In the genomic region with DNA sequence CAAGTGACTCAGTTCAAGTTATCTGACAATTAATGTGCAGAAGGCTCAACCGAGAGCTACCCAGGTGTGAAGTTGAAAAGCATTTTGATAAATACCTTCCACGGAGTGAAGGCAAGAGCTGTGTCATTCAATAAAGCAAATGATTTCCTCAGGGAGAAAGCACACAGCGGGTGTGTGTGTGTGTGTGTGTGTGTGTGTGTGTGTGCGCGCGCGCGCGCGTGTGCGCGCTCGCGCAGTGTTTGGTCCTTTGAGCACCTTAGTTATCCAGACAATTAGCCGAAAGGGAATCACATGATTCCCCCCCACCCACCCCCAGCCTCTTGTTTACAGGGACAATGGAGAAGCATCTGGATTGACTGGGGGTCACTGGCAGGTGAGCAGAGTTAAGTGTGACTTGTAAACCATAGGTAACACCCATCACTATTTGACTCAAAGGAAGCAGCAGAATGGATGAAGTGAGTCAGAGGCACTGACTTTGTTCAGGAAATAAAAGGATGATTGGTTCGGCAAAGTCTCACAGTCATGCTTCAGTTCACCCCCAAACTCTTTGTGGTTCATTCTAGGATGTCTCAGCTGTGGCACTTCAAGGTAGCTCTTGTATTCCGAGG, we compare ENCODE assay signal across 19 mouse cellular contexts. TPM values are rescaled to one million over a fixed set of nuclear protein-coding genes. Genes with fewer than 3 reads are reported as not detected.
DNase-seq lines count a peak whose midpoint lies in the region; ATAC-seq and TF ChIP-seq lines count a peak whose summit lies in the region.
"Had no signal": no experiment of that assay in that cellular context is flagged by ENCODE, and none has a peak within 500 bp of the region (broad histone marks: within the 10 kb centered on the region; RNA-seq: fewer than 3 reads in every experiment).

No protein-coding gene starts in this region.

- ATAC-seq in hindbrain, embryonic 14.5 days (ENCODE audit: low FRiP score), result peak; percentile 71; the same call in 1 of the 2 replicates
- peak; percentile 89 for ATAC-seq in neural tube, embryonic 13.5 days (ENCODE audit: low read depth)
- ATAC-seq: intestine, embryonic 16.5 days had no signal

- no peak overlapping the region for H3K4me3 ChIP-seq in ES-E14 (ENCODE audit: insufficient read depth in 1 of 2, low read depth in 1 of 2, low read length in 2 of 2, poor library complexity in 1 of 2, severe bottlenecking in 1 of 2)
- peak overlapping the region; percentile 11; the same call in 1 of the 2 replicates for H3K4me3 ChIP-seq in hindbrain, embryonic 14.5 days (replicated peaks; ENCODE audit: low read length)
- H3K4me3 ChIP-seq in neural tube, embryonic 13.5 days, result peak overlapping the region; percentile 9
- no peak overlapping the region for H3K4me3 ChIP-seq in gastrocnemius, adult 2 months
- H3K4me3 ChIP-seq: limb, embryonic 13.5 days; liver, embryonic 15.5 days had no signal

- peaks cover 10 to 20% of the 10 kb centered on the region in 2 experiments for H3K4me1 ChIP-seq in ES-E14 (ENCODE audit: control insufficient read depth in 2 of 2, insufficient read depth in 2 of 2, low read length in 2 of 2, poor library complexity in 1 of 2)
- H3K4me1 ChIP-seq in hindbrain, embryonic 14.5 days (replicated peaks; ENCODE audit: control insufficient read depth, insufficient read depth, low read length), result no peaks in the 10 kb centered on the region
- peaks cover 7% of the 10 kb centered on the region; the same call in 1 of the 2 replicates for H3K4me1 ChIP-seq in neural tube, embryonic 13.5 days (replicated peaks)
- H3K4me1 ChIP-seq: limb, embryonic 13.5 days; liver, embryonic 15.5 days had no signal

- H3K36me3 ChIP-seq in ES-E14 (ENCODE audit: control insufficient read depth, insufficient read depth, low read length, poor library complexity, severe bottlenecking), result peaks cover 2% of the 10 kb centered on the region; the same call in 1 of the 2 replicates
- no peaks in the 10 kb centered on the region for H3K36me3 ChIP-seq in hindbrain, embryonic 14.5 days (replicated peaks; ENCODE audit: control insufficient read depth, insufficient read depth)
- no peaks in the 10 kb centered on the region for H3K36me3 ChIP-seq in neural tube, embryonic 13.5 days
- H3K36me3 ChIP-seq: limb, embryonic 13.5 days; liver, embryonic 15.5 days had no signal

- peak overlapping the region; percentile 45; the same call in 1 of the 2 replicates for H3K27ac ChIP-seq in ES-E14 (ENCODE audit: insufficient read depth, low read depth, low read length, poor library complexity, severe bottlenecking)
- peak overlapping the region; percentile 33 for H3K27ac ChIP-seq in hindbrain, embryonic 14.5 days
- H3K27ac ChIP-seq in neural tube, embryonic 13.5 days (replicated peaks), result peak overlapping the region; percentile 79
- no peak overlapping the region for H3K27ac ChIP-seq in gastrocnemius, adult 2 months
- H3K27ac ChIP-seq: limb, embryonic 13.5 days; liver, embryonic 15.5 days had no signal

- 66% methylated on average over 17 of the region's 17 CpGs for WGBS in hindbrain, embryonic 14.5 days
- WGBS in neural tube, embryonic 13.5 days, result 61% methylated on average over 17 of the region's 17 CpGs

- no peak for TF ChIP-seq CTCF in gastrocnemius, adult 2 months (IDR thresholded peaks at IDR 0.05)

- H3K9ac ChIP-seq in ES-E14 (ENCODE audit: insufficient read depth, low read depth, low read length, poor library complexity, severe bottlenecking), result no peak overlapping the region
- no peak overlapping the region for H3K9ac ChIP-seq in hindbrain, embryonic 14.5 days
- H3K9ac ChIP-seq in neural tube, embryonic 13.5 days, result 0 out of 2 replicates have a peak overlapping the region, but pooled peaks have one; percentile 3
- H3K9ac ChIP-seq: limb, embryonic 13.5 days; liver, embryonic 15.5 days had no signal

- peaks cover 22% of the 10 kb centered on the region for H3K9me3 ChIP-seq in ES-E14 (ENCODE audit: control insufficient read depth, insufficient read depth, low read depth, low read length)
- H3K9me3 ChIP-seq in hindbrain, embryonic 14.5 days (ENCODE audit: control insufficient read depth, low read length), result no peaks in the 10 kb centered on the region
- H3K9me3 ChIP-seq in neural tube, embryonic 13.5 days, result no peaks in the 10 kb centered on the region
- H3K9me3 ChIP-seq: limb, embryonic 13.5 days; liver, embryonic 15.5 days had no signal

- no peaks in the 10 kb centered on the region for H3K27me3 ChIP-seq in hindbrain, embryonic 14.5 days (ENCODE audit: control insufficient read depth, insufficient read depth, low read length)
- no peaks in the 10 kb centered on the region for H3K27me3 ChIP-seq in neural tube, embryonic 13.5 days
- H3K27me3 ChIP-seq: limb, embryonic 13.5 days; liver, embryonic 15.5 days had no signal

- intact Hi-C loops in heart, postnatal 14 days (cut with DNase I), result no loop called here
- intact Hi-C loops in gastrocnemius, adult 2 months (cut with DNase I), result no loop called here

- peak overlapping the region; percentile 40 for H3K4me2 ChIP-seq in hindbrain, embryonic 14.5 days (replicated peaks)
- peak overlapping the region; percentile 41 for H3K4me2 ChIP-seq in neural tube, embryonic 13.5 days
- H3K4me2 ChIP-seq: limb, embryonic 13.5 days; liver, embryonic 15.5 days had no signal

- in situ Hi-C loops in ES-E14 (cut with MboI; ENCODE audit: low sequenced_read_pairs in 2 of 2, unreplicated experiment in 2 of 2), result no loop called here

- DNase-seq in heart, adult 11 months, result peak; percentile 37
- DNase-seq in heart, postnatal 14 days, result no peak
- no peak for DNase-seq in ES-E14 (ENCODE audit: low read depth, low spot score)
- no peak for DNase-seq in hindbrain, embryonic 14.5 days (ENCODE audit: low spot score)
- DNase-seq in gastrocnemius, adult 2 months, result no peak
- DNase-seq in urinary bladder, postnatal 10 days (ENCODE audit: low spot score), result no peak
- no peak for DNase-seq in c-Kit-positive CD71-positive TER-119-positive erythroid progenitor cells, embryonic 14.5 days (ENCODE audit: low spot score)
- DNase-seq: adrenal gland, postnatal 36 days; cerebellum, postnatal 10 days; heart, postnatal 10 days; kidney, postnatal 10 days; right cerebral cortex, postnatal 25 days; thymus, postnatal 4 days had no signal

TF ChIP-seq in ES-E14, 5 proteins besides CTCF, POLR2A, EP300 and RAD21:
- no peak for TF ChIP-seq ZNF384 (IDR thresholded peaks at IDR 0.05; ENCODE audit: low read depth, low read length)
- TF ChIP-seq ZC3H11A (IDR thresholded peaks at IDR 0.05; ENCODE audit: borderline replicate concordance, low read depth, low read length), result no peak
- no peak for TF ChIP-seq MAFK (IDR thresholded peaks at IDR 0.05; ENCODE audit: insufficient read depth, low read depth, low read length)
- TF ChIP-seq CHD2 (IDR thresholded peaks at IDR 0.05; ENCODE audit: low read depth, low read length), result no peak

RNA-seq across cellular contexts. Expression of a gene that starts 50.7 kb away (rescaled TPM):
- not detected for total RNA-seq in heart, postnatal 14 days (2021)
- total RNA-seq in ES-E14 (2012; rRNA removed), result 0.58 and 1.7 TPM in 2 replicates
- 2.1 and 2.2 TPM in 2 replicates for polyA plus RNA-seq in hindbrain, embryonic 14.5 days (2014; fragmentation: Nextera tagmentation; extraction: Ambion mirVana)
- polyA plus RNA-seq in neural tube, embryonic 13.5 days (2015; fragmentation: Nextera tagmentation; extraction: Ambion mirVana), result 0.71 and 0.72 TPM in 2 replicates
- under 1 TPM in 1 of 2 experiments, not detected in 1; 0.56 TPM for total RNA-seq in gastrocnemius, adult 2 months (2021)
- total RNA-seq: adrenal gland, postnatal 36 days; gastrocnemius, adult 8-10 months had no signal
- polyA plus RNA-seq: C2C12; liver, embryonic 15.5 days had no signal

Comparison
In these comparisons a context has a peak if more than half of its experiments do, and no peak if none do; other contexts are left out.
1. H3K4me3 ChIP-seq: peak in hindbrain, embryonic 14.5 days (single experiment) and neural tube, embryonic 13.5 days (single experiment); none in ES-E14 (0 of 2) and gastrocnemius, adult 2 months (single experiment).